Mouse (Mus musculus) G1E (cell line): ENCODE measurements around the gene St7.

Experiments used
- CTCF ChIP-seq: IDR thresholded peaks from 2 replicates; pipeline ENCODE4 v1.5.1; 2012; ENCODE audit warnings: low read depth, low read length, inconsistent platforms, mixed read lengths
- TAL1 ChIP-seq: conservative IDR thresholded peaks from 2 replicates; pipeline ENCODE4 v1.6.1; 2012; ENCODE audit warnings: low read depth, low read length, inconsistent platforms, mixed read lengths

DNA sequence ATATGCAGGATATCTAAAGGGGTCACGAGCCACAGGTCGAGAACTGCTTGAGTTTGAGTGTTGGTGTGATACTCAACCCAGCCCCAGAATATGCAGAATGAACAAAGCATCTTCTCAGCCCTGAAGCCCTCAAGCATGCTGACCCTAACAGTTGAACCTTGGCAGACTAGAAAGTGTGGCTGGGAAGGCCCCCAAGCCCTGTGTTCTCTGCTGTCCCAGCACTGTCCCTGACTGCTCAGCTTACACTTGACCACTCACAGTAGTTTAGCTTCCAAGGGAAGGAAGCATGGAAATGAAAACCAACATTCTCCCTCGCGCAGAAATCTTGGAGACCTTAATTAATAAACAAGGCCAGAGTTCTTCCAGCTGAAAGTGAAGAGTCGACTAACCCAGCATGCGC lies 219.6 kb downstream of the St7 start:
- TF ChIP-seq CTCF, result no peak
- no peak for TF ChIP-seq TAL1
